Comparison of ENCODE assay signal across 13 mouse cellular contexts in the genomic region with DNA sequence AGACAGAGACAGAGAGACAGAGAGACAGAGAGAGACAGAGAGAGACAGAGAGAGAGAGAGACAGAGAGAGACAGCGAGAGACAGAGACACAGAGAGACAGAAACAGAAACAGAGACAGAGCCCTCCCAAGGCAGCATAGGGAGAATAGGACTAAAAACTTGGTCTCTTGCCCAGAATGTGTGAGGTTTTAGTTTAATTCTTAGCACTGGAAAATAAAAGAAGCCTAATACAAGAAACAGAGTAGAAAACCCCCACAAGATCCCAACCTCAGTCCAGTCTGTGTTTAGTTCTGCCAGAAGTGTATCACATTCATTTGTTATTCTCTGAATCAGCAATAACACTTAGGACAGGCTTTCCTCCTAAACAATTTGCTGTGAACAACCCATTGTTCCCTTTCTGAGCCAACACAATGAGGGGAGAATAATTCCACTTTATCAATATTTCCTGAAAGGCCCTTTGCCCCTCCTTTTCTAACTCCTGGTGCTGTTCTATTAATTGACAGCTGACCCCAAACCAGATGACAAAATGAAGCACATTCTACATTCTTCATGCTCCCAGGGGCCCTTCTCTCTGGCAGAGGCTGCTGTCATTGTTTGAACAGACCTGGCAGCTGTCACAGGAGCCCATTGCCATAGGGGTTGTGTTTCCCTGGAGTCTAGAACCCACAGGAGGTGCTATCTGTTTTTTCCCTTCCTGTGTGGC. TPM values are rescaled to one million over a fixed set of nuclear protein-coding genes. Genes with fewer than 3 reads are reported as not detected.
DNase-seq lines count a peak whose midpoint lies in the region; ATAC-seq and TF ChIP-seq lines count a peak whose summit lies in the region.
"Had no signal": no experiment of that assay in that cellular context is flagged by ENCODE, and none has a peak within 500 bp of the region (broad histone marks: within the 10 kb centered on the region; RNA-seq: fewer than 3 reads in every experiment).

No protein-coding gene starts in this region.

- H3K27ac ChIP-seq in lung, embryonic 14.5 days (ENCODE audit: low read depth) = no peak overlapping the region
- peak overlapping the region; percentile 57 for H3K27ac ChIP-seq in embryonic facial prominence, embryonic 14.5 days (replicated peaks; ENCODE audit: low read depth, low read length)
- no peak overlapping the region for H3K27ac ChIP-seq in neural tube, embryonic 12.5 days
- H3K27ac ChIP-seq: macrophage had no signal

- no peak overlapping the region for H3K4me2 ChIP-seq in lung, embryonic 14.5 days
- no peak overlapping the region for H3K4me2 ChIP-seq in embryonic facial prominence, embryonic 14.5 days (ENCODE audit: low read depth, low read length)
- H3K4me2 ChIP-seq in neural tube, embryonic 12.5 days (replicated peaks) = no peak overlapping the region

- 81% methylated on average over 1 of the region's 1 CpGs for WGBS in lung, embryonic 14.5 days
- 79% methylated on average over 1 of the region's 1 CpGs for WGBS in embryonic facial prominence, embryonic 14.5 days
- 90% methylated on average over 1 of the region's 1 CpGs for WGBS in neural tube, embryonic 12.5 days

- DNase-seq in lung, embryonic 14.5 days = peak; percentile 57
- DNase-seq in lung, postnatal 14 days = no peak
- peak; percentile 87 for DNase-seq in embryonic facial prominence, embryonic 14.5 days (ENCODE audit: low spot score)
- DNase-seq in heart, postnatal 14 days = peak; percentile 50 to 67
- DNase-seq in frontal cortex, postnatal 25 days (ENCODE audit: low spot score in 2 of 2) = no peak
- no peak for DNase-seq in left cerebral cortex, postnatal 4 days
- no peak for DNase-seq in adrenal gland, postnatal 4 days (ENCODE audit: low spot score in 2 of 2)
- DNase-seq: adrenal gland, adult 2 months; cerebellum, postnatal 36 days; thymus, postnatal 4 days had no signal

- H3K4me1 ChIP-seq in lung, embryonic 14.5 days (ENCODE audit: insufficient read depth) = no peaks in the 10 kb centered on the region
- no peaks in the 10 kb centered on the region for H3K4me1 ChIP-seq in embryonic facial prominence, embryonic 14.5 days (ENCODE audit: control insufficient read depth, insufficient read depth, low read length)
- H3K4me1 ChIP-seq in neural tube, embryonic 12.5 days = peaks cover 4% of the 10 kb centered on the region; the same call in 1 of the 2 replicates

- no peak overlapping the region for H3K9ac ChIP-seq in lung, embryonic 14.5 days
- H3K9ac ChIP-seq in embryonic facial prominence, embryonic 14.5 days (ENCODE audit: low read depth, low read length) = no peak overlapping the region
- H3K9ac ChIP-seq in neural tube, embryonic 12.5 days = no peak overlapping the region

- intact Hi-C loops in heart, postnatal 14 days (cut with DNase I) = loop anchor here (5.0 kb wide), 1 partner anchor 115 kb away; no protein-coding TSS in a partner anchor
- intact Hi-C loops in left cerebral cortex, postnatal 4 days (cut with DNase I) = no loop called here

- TF ChIP-seq CTCF in lung, embryonic 14.5 days (IDR thresholded peaks at IDR 0.05; ENCODE audit: low read depth) = no peak

- H3K36me3 ChIP-seq in lung, embryonic 14.5 days (ENCODE audit: insufficient read depth) = no peaks in the 10 kb centered on the region
- H3K36me3 ChIP-seq in embryonic facial prominence, embryonic 14.5 days (ENCODE audit: control insufficient read depth, insufficient read depth, low read length) = no peaks in the 10 kb centered on the region
- H3K36me3 ChIP-seq in neural tube, embryonic 12.5 days = no peaks in the 10 kb centered on the region

- no peak; the same call in 1 of the 2 replicates for ATAC-seq in lung, embryonic 14.5 days (ENCODE audit: insufficient read depth)
- ATAC-seq in embryonic facial prominence, embryonic 14.5 days (ENCODE audit: low read depth) = peak; percentile 50
- 0 out of 2 replicates have a peak, but pooled peaks have one; percentile 44 for ATAC-seq in neural tube, embryonic 12.5 days (ENCODE audit: low FRiP score, low read depth)

- no peaks in the 10 kb centered on the region for H3K27me3 ChIP-seq in lung, embryonic 14.5 days (ENCODE audit: insufficient read depth, low read length)
- H3K27me3 ChIP-seq in embryonic facial prominence, embryonic 14.5 days (replicated peaks; ENCODE audit: control insufficient read depth, insufficient read depth, low read length) = no peaks in the 10 kb centered on the region
- no peaks in the 10 kb centered on the region for H3K27me3 ChIP-seq in neural tube, embryonic 12.5 days (replicated peaks)

- no peaks in the 10 kb centered on the region for H3K9me3 ChIP-seq in lung, embryonic 14.5 days (ENCODE audit: low read depth, low read length)
- H3K9me3 ChIP-seq in embryonic facial prominence, embryonic 14.5 days (ENCODE audit: control insufficient read depth, low read length) = no peaks in the 10 kb centered on the region
- no peaks in the 10 kb centered on the region for H3K9me3 ChIP-seq in neural tube, embryonic 12.5 days

- H3K4me3 ChIP-seq in lung, embryonic 14.5 days (ENCODE audit: low read depth, low read length) = no peak overlapping the region
- H3K4me3 ChIP-seq in embryonic facial prominence, embryonic 14.5 days (ENCODE audit: low read depth, low read length) = no peak overlapping the region
- no peak overlapping the region for H3K4me3 ChIP-seq in neural tube, embryonic 12.5 days

RNA-seq across cellular contexts. Expression of gene Rnf152, which starts 44.5 kb away (rescaled TPM):
- polyA plus RNA-seq in lung, embryonic 14.5 days (2014; fragmentation: Nextera tagmentation; extraction: Ambion mirVana) = 1.5 and 1.7 TPM in 2 replicates
- 0.90 and 1.1 TPM in 2 replicates for polyA plus RNA-seq in embryonic facial prominence, embryonic 14.5 days (2014; fragmentation: Nextera tagmentation; extraction: Ambion mirVana)
- total RNA-seq in heart, postnatal 14 days (2021) = 1 to 10 TPM; 2.6 to 3.0 TPM
- polyA plus RNA-seq in neural tube, embryonic 12.5 days (2016; fragmentation: Nextera tagmentation; extraction: Ambion mirVana) = 4.2 and 4.4 TPM in 2 replicates
- total RNA-seq in left cerebral cortex, postnatal 4 days (2021) = 10 to 100 TPM; 36.3 to 38.9 TPM
- 1 to 10 TPM; 3.5 to 4.0 TPM for total RNA-seq in adrenal gland, postnatal 4 days (2021)
- total RNA-seq: granulocyte monocyte progenitor cell, adult 5-6 weeks had no signal
- polyA plus RNA-seq: macrophage had no signal

Comparison
In these comparisons a context has a peak if more than half of its experiments do, and no peak if none do; other contexts are left out.
1. DNase-seq: peak in lung, embryonic 14.5 days (single experiment), embryonic facial prominence, embryonic 14.5 days (single experiment) and heart, postnatal 14 days (2 of 2); none in lung, postnatal 14 days (single experiment), frontal cortex, postnatal 25 days (0 of 2), left cerebral cortex, postnatal 4 days (single experiment) and adrenal gland, postnatal 4 days (0 of 2).
2. RNA of gene Rnf152, which starts 44.5 kb away (total RNA-seq): 36.3 to 38.9 TPM in left cerebral cortex, postnatal 4 days; 3.5 to 4.0 TPM in adrenal gland, postnatal 4 days and 2.6 to 3.0 TPM in heart, postnatal 14 days; every median in the first group is over 4 times any median in the second.